Mouse (Mus musculus) spleen, postnatal 4 days (tissue): ENCODE measurements at regions not wholly inside any gene's neighbourhood (a gene's known extent, or its start where the extent isn't known, plus 50 kb on each side); places are given as distances from the start of the nearest gene placed in this dataset.

Source experiments
- DNase-seq, 2 experiments: peaks; one replicate each; pipeline ENCODE4 v3.0.0; 2022; ENCODE audit warnings: low spot score in 2 of 2

GRCm38 (mm10) chr5:106392213-106392612, 65.8 kb downstream of the Barhl2 start:
- no peak for DNase-seq

GRCm38 (mm10) chr5:106386621-106387020, 71.3 kb downstream of the Barhl2 start:
- no peak for DNase-seq

- no peak for DNase-seq
These were observed 72.1 kb downstream of the Barhl2 start for GRCm38 (mm10) chr5:106385838-106386237.

- DNase-seq = no peak
These were observed 72.7 kb downstream of the Barhl2 start for GRCm38 (mm10) chr5:106385219-106385618.

- DNase-seq = no peak
These were observed 73.7 kb downstream of the Barhl2 start for GRCm38 (mm10) chr5:106384138-106384770.

- DNase-seq = no peak
These were observed 76.0 kb downstream of the Barhl2 start for GRCm38 (mm10) chr5:106381919-106382318.

GRCm38 (mm10) chr5:106380631-106381285, 77.2 kb downstream of the Barhl2 start:
- DNase-seq = no peak

GRCm38 (mm10) chr5:106376781-106377525, 81.0 kb downstream of the Barhl2 start:
- DNase-seq = no peak

GRCm38 (mm10) chr5:106367831-106368230, 90.1 kb downstream of the Barhl2 start:
- no peak for DNase-seq

- no peak for DNase-seq
These were observed 90.7 kb downstream of the Barhl2 start for GRCm38 (mm10) chr5:106367312-106367711.

GRCm38 (mm10) chr5:106366006-106366405, 92.0 kb downstream of the Barhl2 start:
- no peak for DNase-seq

GRCm38 (mm10) chr5:106365094-106365493, 92.9 kb downstream of the Barhl2 start:
- DNase-seq = no peak

GRCm38 (mm10) chr5:106351348-106351747, 106.6 kb downstream of the Barhl2 start:
- no peak for DNase-seq

GRCm38 (mm10) chr5:106349851-106350515, 108.0 kb downstream of the Barhl2 start:
- no peak for DNase-seq

- DNase-seq = no peak
These were observed 113.7 kb downstream of the Barhl2 start for GRCm38 (mm10) chr5:106344308-106344707.

GRCm38 (mm10) chr5:106343601-106344000, 114.4 kb downstream of the Barhl2 start:
- DNase-seq = no peak

GRCm38 (mm10) chr5:106341361-106341760, 116.6 kb downstream of the Barhl2 start:
- no peak for DNase-seq

- DNase-seq = no peak
These were observed 122.3 kb downstream of the Barhl2 start for GRCm38 (mm10) chr5:106335639-106336038.

- no peak for DNase-seq
These were observed 130.3 kb downstream of the Barhl2 start for GRCm38 (mm10) chr5:106327592-106328150.

GRCm38 (mm10) chr5:106322574-106323215, 135.3 kb downstream of the Barhl2 start:
- DNase-seq = no peak

- no peak for DNase-seq
These were observed 136.5 kb downstream of the Barhl2 start for GRCm38 (mm10) chr5:106321426-106321825.
